Mouse (Mus musculus) hindbrain, postnatal 0 days (tissue): ENCODE results near the gene Lclat1. TPM values are rescaled to one million over a fixed set of nuclear protein-coding genes. Genes with fewer than 3 reads are reported as not detected.
A peak's percentile ranks its signal among the peaks of the same experiment; 100 is the strongest.

ENCODE experiments used
- ATAC-seq: fragments of 200-750 bp; cut with Nextera tagmentation; 2 replicates; pipeline ENCODE4 v1.8.0; 2017; ENCODE audit warnings: mild to moderate bottlenecking, moderate TSS enrichment, moderate library complexity
- DNase-seq: peaks from one replicate; pipeline ENCODE4 v3.0.0-alpha.2; 2015; ENCODE audit warnings: low spot score
- H3K27ac ChIP-seq: fragments of 300-500 bp; sonication (generic); 2 replicates; pipeline ENCODE4 v1.5.1; 2014; ENCODE audit warnings: mild to moderate bottlenecking
- H3K27me3 ChIP-seq: fragments of 300-500 bp; sonication (generic); 2 replicates; pipeline ENCODE4 v1.6.1; 2014; ENCODE audit warnings: low read length, mixed read lengths; ENCODE audit not compliant: insufficient read depth
- H3K36me3 ChIP-seq: fragments of 300-500 bp; sonication (generic); 2 replicates; pipeline ENCODE4 v1.6.1; 2014; ENCODE audit warnings: low read length, mixed read lengths; ENCODE audit not compliant: insufficient read depth
- H3K4me1 ChIP-seq: fragments of 300-500 bp; sonication (generic); 2 replicates; pipeline ENCODE4 v1.6.1; 2014; ENCODE audit warnings: antibody characterized with exemption, low read length, mixed read lengths; ENCODE audit not compliant: insufficient read depth
- H3K4me2 ChIP-seq: fragments of 300-500 bp; sonication (generic); 2 replicates; pipeline ENCODE4 v1.6.1; 2014; ENCODE audit warnings: low read depth, mild to moderate bottlenecking, low read length, moderate library complexity, mixed read lengths
- H3K4me3 ChIP-seq: fragments of 300-500 bp; sonication (generic); 2 replicates; pipeline ENCODE4 v1.5.1; 2014; ENCODE audit warnings: low read length
- H3K9ac ChIP-seq: fragments of 300-500 bp; sonication (generic); replicated peaks from 2 replicates; pipeline ENCODE4 v1.6.1; 2014; ENCODE audit warnings: mild to moderate bottlenecking, low read length, moderate library complexity, mixed read lengths
- H3K9me3 ChIP-seq: fragments of 300-500 bp; sonication (generic); 2 replicates; pipeline ENCODE4 v1.6.1; 2016; ENCODE audit warnings: low read length, mixed read lengths
- CTCF ChIP-seq: IDR thresholded peaks from 2 replicates; pipeline ENCODE4 v1.5.1; 2016; ENCODE audit warnings: antibody characterized with exemption, control low read depth, low read depth
- WGBS: fragments of 180-500 bp; shearing (Covaris S2); extraction: QIAGEN DNeasy Blood & Tissue Kit; methylation state at CpG from one replicate; pipeline ENCODE4 v1.1.7; 2014; 5-methylcytosine and 5-hydroxymethylcytosine counted together
- polyA plus RNA-seq: library from polyadenylated mRNA; unstranded; fragments of >200 nt; fragmentation: Nextera tagmentation; extraction: Ambion mirVana; gene quantifications from 2 replicates; pipeline ENCODE4 v1.2.1, GENCODE M21; 2015
- total RNA-seq: library from RNA; depleted of rRNA; stranded (reverse); fragments of >200 nt; gene quantifications from 2 replicates; pipeline ENCODE4 v1.2.3, GENCODE M21; 2014

The Lclat1 gene
- total and polyA plus RNA-seq, 2 experiments from 2014 or later, result 9.8 to 37.1 TPM

GRCm38 (mm10) chr17:73063781-73064180, 44.0 kb upstream of the Lclat1 start:
- DNase-seq (no peak), ATAC-seq (no peak)
- H3K27ac ChIP-seq, result no peak overlapping the region
- H3K9ac ChIP-seq, result no peak overlapping the region
- H3K4me3 ChIP-seq, result no peak overlapping the region
- H3K4me1 ChIP-seq, result peaks cover 25% of the 10 kb centered on the region
- H3K4me2 ChIP-seq, result no peak overlapping the region
- TF ChIP-seq CTCF, result no peak
- H3K27me3 ChIP-seq, result no peaks in the 10 kb centered on the region
- WGBS, result 83% methylated on average over 1 of the region's 1 CpGs
- H3K9me3 ChIP-seq, result no peaks in the 10 kb centered on the region
- no peaks in the 10 kb centered on the region for H3K36me3 ChIP-seq

- Histone ChIP-seq H3K4me3 (no peak overlapping the region), H3K4me2 (no peak overlapping the region), H3K9me3 (no peaks in the 10 kb centered on the region), H3K27me3 (no peaks in the 10 kb centered on the region), H3K36me3 (no peaks in the 10 kb centered on the region), H3K4me1 (peaks cover 18% of the 10 kb centered on the region), H3K9ac (no peak overlapping the region), H3K27ac (no peak overlapping the region)
- TF ChIP-seq CTCF, result no peak
- DNase-seq, result peak; percentile 65
- ATAC-seq, result no peak
- WGBS, result 51% methylated on average over 9 of the region's 9 CpGs
Measured at GRCm38 (mm10) chr17:73066387-73067169, 41.2 kb upstream of the Lclat1 start.

GRCm38 (mm10) chr17:73067423-73067822, 40.4 kb upstream of the Lclat1 start:
- no peaks in the 10 kb centered on the region for H3K27me3 ChIP-seq
- peak; percentile 59; the same call in 1 of the 2 replicates for ATAC-seq
- H3K36me3 ChIP-seq, result no peaks in the 10 kb centered on the region
- DNase-seq, result peak; percentile 58
- no peaks in the 10 kb centered on the region for H3K9me3 ChIP-seq
- 11% methylated on average over 11 of the region's 11 CpGs for WGBS
- TF ChIP-seq CTCF, result no peak
- H3K4me3 ChIP-seq, result no peak overlapping the region
- no peak overlapping the region for H3K9ac ChIP-seq
- peak overlapping the region; percentile 36; the same call in 1 of the 2 replicates for H3K27ac ChIP-seq
- no peak overlapping the region for H3K4me2 ChIP-seq
- H3K4me1 ChIP-seq, result peaks cover 18% of the 10 kb centered on the region

- H3K9ac ChIP-seq, result no peak overlapping the region
- no peak overlapping the region for H3K4me3 ChIP-seq
- no peak for DNase-seq
- 84% methylated on average over 10 of the region's 10 CpGs for WGBS
- no peak for ATAC-seq
- H3K27ac ChIP-seq, result no peak overlapping the region
- H3K4me2 ChIP-seq, result no peak overlapping the region
- peaks cover 18% of the 10 kb centered on the region for H3K4me1 ChIP-seq
- H3K36me3 ChIP-seq, result no peaks in the 10 kb centered on the region
- H3K27me3 ChIP-seq, result no peaks in the 10 kb centered on the region
- no peaks in the 10 kb centered on the region for H3K9me3 ChIP-seq
- no peak for TF ChIP-seq CTCF
Measured at GRCm38 (mm10) chr17:73068321-73068992, 39.3 kb upstream of the Lclat1 start.

GRCm38 (mm10) chr17:73070466-73070865, 37.3 kb upstream of the Lclat1 start:
- Histone ChIP-seq H3K36me3 (no peaks in the 10 kb centered on the region), H3K27ac (no peak overlapping the region), H3K27me3 (no peaks in the 10 kb centered on the region), H3K4me2 (no peak overlapping the region), H3K9me3 (no peaks in the 10 kb centered on the region), H3K4me1 (peaks cover 18% of the 10 kb centered on the region), H3K9ac (no peak overlapping the region), H3K4me3 (no peak overlapping the region)
- no peak for DNase-seq
- ATAC-seq, result no peak
- 93% methylated on average over 2 of the region's 2 CpGs for WGBS
- no peak for TF ChIP-seq CTCF

GRCm38 (mm10) chr17:73071725-73072263, 36.0 kb upstream of the Lclat1 start:
- Histone ChIP-seq H3K27ac (no peak overlapping the region), H3K36me3 (no peaks in the 10 kb centered on the region), H3K4me2 (no peak overlapping the region), H3K9me3 (no peaks in the 10 kb centered on the region), H3K4me1 (peaks cover 8% of the 10 kb centered on the region), H3K9ac (no peak overlapping the region), H3K27me3 (no peaks in the 10 kb centered on the region), H3K4me3 (no peak overlapping the region)
- DNase-seq, result no peak
- no peak for ATAC-seq
- WGBS, result 76% methylated on average over 5 of the region's 5 CpGs
- no peak for TF ChIP-seq CTCF

- Histone ChIP-seq H3K4me2 (no peak overlapping the region), H3K36me3 (no peaks in the 10 kb centered on the region), H3K9ac (no peak overlapping the region), H3K4me3 (no peak overlapping the region), H3K4me1 (peaks cover 4% of the 10 kb centered on the region), H3K27me3 (no peaks in the 10 kb centered on the region), H3K27ac (no peak overlapping the region), H3K9me3 (no peaks in the 10 kb centered on the region)
- ATAC-seq (no peak), DNase-seq (no peak)
- WGBS, result 66% methylated on average over 8 of the region's 8 CpGs
- TF ChIP-seq CTCF, result no peak
Measured at GRCm38 (mm10) chr17:73072286-73072685, 35.5 kb upstream of the Lclat1 start.
